Mouse (Mus musculus) lung, adult 2 months (tissue): ENCODE data around the gene Grip1. TPM values are rescaled to one million over a fixed set of nuclear protein-coding genes. Genes with fewer than 3 reads are reported as not detected.

Source experiments
- DNase-seq: peaks from one replicate; pipeline ENCODE4 v3.0.0; 2022
- H3K4me1 ChIP-seq: fragments of 200-500 bp; 2 replicates; pipeline ENCODE4 v1.6.1; 2011; ENCODE audit warnings: low read length; ENCODE audit not compliant: control insufficient read depth, insufficient read depth
- H3K4me3 ChIP-seq: fragments of 200-500 bp; replicated peaks from 2 replicates; pipeline ENCODE3; 2011; ENCODE audit warnings: low read depth, mild to moderate bottlenecking, control low read depth, low read length; ENCODE audit errors: extremely low read depth
- CTCF ChIP-seq: fragments of 200-500 bp; IDR thresholded peaks from 2 replicates; pipeline ENCODE4 v1.5.1; 2011; ENCODE audit warnings: mild to moderate bottlenecking, low read length, control low read depth; ENCODE audit not compliant: insufficient read depth
- POLR2A ChIP-seq: fragments of 200-500 bp; IDR thresholded peaks from 2 replicates; pipeline ENCODE4 v1.6.1; 2011; ENCODE audit warnings: low read depth, mild to moderate bottlenecking, control low read depth, low read length, borderline replicate concordance; ENCODE audit errors: extremely low read depth
- WGBS: fragments of 180-500 bp; shearing (Covaris S2); methylation state at CpG from one replicate; pipeline ENCODE4 v1.1.7; 2018; 5-methylcytosine and 5-hydroxymethylcytosine counted together
- polyA plus RNA-seq: library from polyadenylated mRNA; depleted of rRNA; stranded (reverse); fragments of >200 nt; gene quantifications from 2 replicates; pipeline ENCODE4 v1.2.3, GENCODE M21; 2012

Gene Grip1
- polyA plus RNA-seq, 1 experiment, result 1.3 TPM

DNA sequence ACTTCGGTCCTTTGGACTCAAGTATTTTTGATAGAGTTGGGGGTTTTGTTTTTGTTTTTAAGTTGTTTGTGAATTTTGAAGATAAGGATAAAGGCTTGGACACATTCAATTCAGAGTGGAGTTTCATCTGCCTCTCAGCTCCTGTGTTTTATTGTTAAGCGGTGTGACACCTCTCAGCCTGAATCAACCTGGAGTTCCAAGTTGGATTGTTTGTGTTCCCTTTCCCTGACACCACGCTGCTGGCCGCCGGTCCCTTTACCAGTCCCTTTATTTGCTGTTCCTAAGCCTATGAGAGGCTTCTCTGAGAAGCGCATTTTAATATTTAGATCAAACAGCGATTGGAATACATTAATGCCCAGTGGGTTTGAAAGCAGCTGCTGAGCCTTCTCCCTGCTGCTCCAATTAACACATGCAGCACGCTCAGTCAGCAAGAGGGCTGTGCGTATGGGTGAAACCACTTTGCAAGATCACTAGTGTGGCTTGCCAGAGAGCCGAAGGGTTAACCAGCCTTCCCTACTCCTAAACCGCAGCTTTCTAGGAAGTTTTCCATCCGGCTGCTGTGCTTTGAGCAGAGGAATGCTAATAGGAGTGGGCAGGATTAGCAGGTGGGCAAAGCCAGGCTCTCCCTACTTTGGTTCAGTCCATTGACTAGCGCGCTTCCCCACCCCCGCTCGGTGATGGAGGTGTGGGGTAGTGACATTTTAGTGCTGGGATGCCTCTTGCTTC lies 237.9 kb downstream of the Grip1 start:
- TF ChIP-seq POLR2A, result no peak
- TF ChIP-seq CTCF, result no peak
- 5% methylated on average over 16 of the region's 16 CpGs for WGBS
- no peaks in the 10 kb centered on the region for H3K4me1 ChIP-seq
- H3K4me3 ChIP-seq, result no peak overlapping the region
- no peak for DNase-seq

- DNase-seq, result no peak
- no peak overlapping the region for H3K4me3 ChIP-seq
- 3% methylated on average over 26 of the region's 26 CpGs for WGBS
Observed at GRCm38 (mm10) chr10:119692284-119692890, 238.8 kb downstream of the Grip1 start.

GRCm38 (mm10) chr10:119693400-119693799 lies 239.8 kb downstream of the Grip1 start:
- Histone ChIP-seq H3K4me3 (no peak overlapping the region), H3K4me1 (no peaks in the 10 kb centered on the region)
- no peak for DNase-seq
- WGBS, result 64% methylated on average over 5 of the region's 5 CpGs
- no peak for TF ChIP-seq CTCF
- no peak for TF ChIP-seq POLR2A

More at GRCm38 (mm10) chr10:119692284-119692890, 238.8 kb downstream of the Grip1 start:
- TF ChIP-seq CTCF (no peak), POLR2A (no peak)
- H3K4me1 ChIP-seq, result no peaks in the 10 kb centered on the region

- no peak for TF ChIP-seq POLR2A
- no peak for TF ChIP-seq CTCF
- H3K4me1 ChIP-seq, result no peaks in the 10 kb centered on the region
- WGBS, result 44% methylated on average over 9 of the region's 9 CpGs
- DNase-seq, result no peak
- no peak overlapping the region for H3K4me3 ChIP-seq
Observed at GRCm38 (mm10) chr10:119697257-119697798, 243.7 kb downstream of the Grip1 start.

DNA sequence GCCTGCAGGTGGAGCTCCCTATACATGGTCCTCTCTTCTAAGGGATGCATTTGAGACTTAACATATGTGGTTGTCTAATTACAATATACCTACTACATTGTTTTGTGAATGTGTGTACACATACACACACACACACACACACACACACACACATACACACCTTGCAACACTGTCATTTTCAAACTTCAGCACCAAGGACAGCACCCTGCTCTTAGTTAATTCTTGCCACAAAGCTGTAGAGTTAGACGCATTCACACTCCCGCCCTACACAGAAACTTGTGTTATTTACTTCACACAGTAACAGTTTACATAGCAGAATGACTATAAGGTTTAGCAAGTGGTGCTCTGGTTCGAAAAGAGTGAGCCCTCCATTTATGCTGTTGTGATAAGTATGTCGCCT lies 251.7 kb downstream of the Grip1 start:
- Histone ChIP-seq H3K4me3 (no peak overlapping the region), H3K4me1 (no peaks in the 10 kb centered on the region)
- WGBS, result 52% methylated on average over 4 of the region's 4 CpGs
- TF ChIP-seq POLR2A, result no peak
- no peak for TF ChIP-seq CTCF
- no peak for DNase-seq

DNA sequence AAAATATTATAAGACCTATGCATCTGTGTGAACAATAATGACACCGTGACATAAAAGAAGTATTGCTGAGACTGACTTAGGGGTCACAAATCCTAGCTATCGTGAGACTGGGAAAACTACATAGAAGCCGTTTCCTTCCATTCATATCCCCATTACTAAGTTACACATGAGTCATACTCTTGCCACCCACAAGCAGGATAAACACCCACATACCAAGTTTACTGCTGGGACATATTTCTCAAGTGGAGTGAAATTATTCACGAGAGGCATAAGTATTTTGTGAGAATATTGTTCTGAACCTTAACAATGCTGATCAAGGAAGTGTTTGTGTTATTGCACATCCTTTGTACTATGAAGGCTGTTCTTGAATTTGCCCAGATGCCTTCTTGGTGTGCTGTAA lies 252.7 kb downstream of the Grip1 start:
- H3K4me1 ChIP-seq, result no peaks in the 10 kb centered on the region
- no peak overlapping the region for H3K4me3 ChIP-seq
- no peak for DNase-seq
- no peak for TF ChIP-seq POLR2A
- TF ChIP-seq CTCF, result no peak
- WGBS, result 71% methylated on average over 4 of the region's 4 CpGs

DNA sequence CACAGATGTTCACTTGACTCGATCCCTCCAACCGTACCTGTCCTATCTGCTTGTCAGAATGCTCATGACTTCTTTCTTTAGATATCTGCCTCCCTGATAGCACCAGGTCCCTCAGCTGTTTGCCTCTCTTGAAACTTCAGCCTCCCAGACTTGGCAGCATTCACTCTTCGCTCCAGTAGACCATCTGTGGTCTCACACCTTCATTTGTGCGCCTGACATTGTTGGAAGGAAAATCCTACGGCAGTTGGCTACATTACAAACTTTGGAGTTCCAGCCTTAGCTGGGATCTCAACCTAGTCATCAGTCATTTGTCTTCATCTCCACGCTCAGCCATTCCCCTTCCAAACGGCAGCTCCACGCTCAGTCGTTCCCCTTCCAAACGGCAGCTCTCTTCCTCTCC lies 253.4 kb downstream of the Grip1 start:
- DNase-seq, result no peak
- 91% methylated on average over 10 of the region's 10 CpGs for WGBS
- Histone ChIP-seq H3K4me3 (no peak overlapping the region), H3K4me1 (no peaks in the 10 kb centered on the region)
- TF ChIP-seq CTCF (no peak), POLR2A (no peak)

- H3K4me3 ChIP-seq, result no peak overlapping the region
- WGBS, result 59% methylated on average over 3 of the region's 3 CpGs
- no peak for TF ChIP-seq POLR2A
- TF ChIP-seq CTCF, result no peak
- no peak for DNase-seq
- H3K4me1 ChIP-seq, result no peaks in the 10 kb centered on the region
Observed at GRCm38 (mm10) chr10:119721887-119722286, 268.3 kb downstream of the Grip1 start.

- Histone ChIP-seq H3K4me3 (no peak overlapping the region), H3K4me1 (no peaks in the 10 kb centered on the region)
- 41% methylated on average over 2 of the region's 2 CpGs for WGBS
- TF ChIP-seq POLR2A (no peak), CTCF (no peak)
- DNase-seq, result no peak
Observed at GRCm38 (mm10) chr10:119722471-119722870, 268.8 kb downstream of the Grip1 start.

- no peak for DNase-seq
- H3K4me1 ChIP-seq, result no peaks in the 10 kb centered on the region
- 87% methylated on average over 9 of the region's 9 CpGs for WGBS
- H3K4me3 ChIP-seq, result no peak overlapping the region
- TF ChIP-seq POLR2A (no peak), CTCF (no peak)
Observed at GRCm38 (mm10) chr10:119723671-119724070, 270.0 kb downstream of the Grip1 start.
